Mouse (Mus musculus) frontal cortex, postnatal 14 days (tissue): ENCODE results near the gene Adssl1.

Experiments used
- DNase-seq, 2 experiments: peaks; one replicate each; pipeline ENCODE4 v3.0.0; 2022; ENCODE audit warnings: low spot score in 2 of 2

Gene Adssl1

GRCm38 (mm10) chr12:112592985-112593734 is 26.7 kb upstream of the Adssl1 start:
- DNase-seq, result no peak

- DNase-seq, result no peak
These were observed 25.6 kb upstream of the Adssl1 start for GRCm38 (mm10) chr12:112593951-112594915.

- peak; percentile 59 for DNase-seq
These were observed 24.9 kb upstream of the Adssl1 start for GRCm38 (mm10) chr12:112594989-112595388.

GRCm38 (mm10) chr12:112595626-112596025 is 24.2 kb upstream of the Adssl1 start:
- DNase-seq, result no peak

- no peak for DNase-seq
These were observed 23.4 kb upstream of the Adssl1 start for GRCm38 (mm10) chr12:112596454-112596853.

GRCm38 (mm10) chr12:112596891-112597500 is 22.8 kb upstream of the Adssl1 start:
- no peak for DNase-seq

GRCm38 (mm10) chr12:112597618-112598017 is 22.2 kb upstream of the Adssl1 start:
- no peak for DNase-seq

GRCm38 (mm10) chr12:112599198-112599597 is 20.6 kb upstream of the Adssl1 start:
- no peak for DNase-seq

GRCm38 (mm10) chr12:112599942-112600611 is 19.8 kb upstream of the Adssl1 start:
- DNase-seq, result no peak

GRCm38 (mm10) chr12:112604022-112604421 is 15.8 kb upstream of the Adssl1 start:
- DNase-seq, result no peak

GRCm38 (mm10) chr12:112604709-112605649 is 14.9 kb upstream of the Adssl1 start:
- DNase-seq, result no peak

- DNase-seq, result peak; percentile 51 to 74
These were observed 14.1 kb upstream of the Adssl1 start for GRCm38 (mm10) chr12:112605766-112606165.

GRCm38 (mm10) chr12:112606998-112607397 is 12.8 kb upstream of the Adssl1 start:
- no peak for DNase-seq

GRCm38 (mm10) chr12:112609031-112609430 is 10.8 kb upstream of the Adssl1 start:
- DNase-seq, result no peak

- DNase-seq, result no peak
These were observed 3.2 kb upstream of the Adssl1 start for GRCm38 (mm10) chr12:112616668-112617067.

GRCm38 (mm10) chr12:112617184-112617583 is 2.7 kb upstream of the Adssl1 start:
- DNase-seq, result peak; percentile 63 to 79

- DNase-seq, result peak; percentile 61 to 75
These were observed 1.9 kb upstream of the Adssl1 start for GRCm38 (mm10) chr12:112617898-112618380.

- DNase-seq, result no peak
These were observed 712 bp upstream of the Adssl1 start for GRCm38 (mm10) chr12:112618981-112619685.

GRCm38 (mm10) chr12:112620354-112621061 is 663 bp downstream of the Adssl1 start:
- DNase-seq, result no peak
